Mouse (Mus musculus) limb, embryonic 13.5 days (tissue): ENCODE measurements around the gene Foxa2. TPM values are rescaled to one million over a fixed set of nuclear protein-coding genes. Genes with fewer than 3 reads are reported as not detected.

Experiments
- ATAC-seq: fragments of 200-750 bp; cut with Nextera tagmentation; 2 replicates; pipeline ENCODE4 v1.8.0; 2017; ENCODE audit warnings: low read depth, moderate number of reproducible peaks, moderate TSS enrichment; ENCODE audit not compliant: low FRiP score
- H3K27ac ChIP-seq: fragments of 300-500 bp; sonication (generic); 2 replicates; pipeline ENCODE4 v1.5.1; 2015; ENCODE audit warnings: inconsistent platforms, mild to moderate bottlenecking, moderate library complexity
- H3K27me3 ChIP-seq: fragments of 300-500 bp; sonication (generic); 2 replicates; pipeline ENCODE4 v1.6.1; 2015; ENCODE audit warnings: mild to moderate bottlenecking, inconsistent platforms
- H3K36me3 ChIP-seq: fragments of 300-500 bp; sonication (generic); 2 replicates; pipeline ENCODE4 v1.6.1; 2015; ENCODE audit warnings: inconsistent platforms, mild to moderate bottlenecking, moderate library complexity
- H3K4me1 ChIP-seq: fragments of 300-500 bp; sonication (generic); 2 replicates; pipeline ENCODE4 v1.6.1; 2015; ENCODE audit warnings: inconsistent platforms
- H3K4me2 ChIP-seq: fragments of 300-500 bp; sonication (generic); replicated peaks from 2 replicates; pipeline ENCODE4 v1.6.1; 2015; ENCODE audit warnings: inconsistent platforms, mild to moderate bottlenecking, moderate library complexity
- H3K4me3 ChIP-seq: fragments of 300-500 bp; sonication (generic); 2 replicates; pipeline ENCODE4 v1.5.1; 2015; ENCODE audit warnings: moderate library complexity, mild to moderate bottlenecking, inconsistent platforms
- H3K9ac ChIP-seq: fragments of 300-500 bp; sonication (generic); 2 replicates; pipeline ENCODE4 v1.6.1; 2015; ENCODE audit warnings: mild to moderate bottlenecking, inconsistent platforms
- H3K9me3 ChIP-seq: fragments of 300-500 bp; sonication (generic); 2 replicates; pipeline ENCODE4 v1.6.1; 2016; ENCODE audit warnings: inconsistent platforms
- WGBS: fragments of 180-500 bp; shearing (Covaris S2); methylation state at CpG from one replicate; pipeline ENCODE4 v1.1.7; 2015; 5-methylcytosine and 5-hydroxymethylcytosine counted together
- polyA plus RNA-seq: library from polyadenylated mRNA; unstranded; fragments of >200 nt; fragmentation: Nextera tagmentation; extraction: Ambion mirVana; gene quantifications from 2 replicates; pipeline ENCODE4 v1.2.1, GENCODE M21; 2015

The Foxa2 gene
- polyA plus RNA-seq, 1 experiment from 2014 or later: 0.06 TPM

GRCm38 (mm10) chr2:148020125-148020524 is 26.6 kb downstream of the Foxa2 start:
- no peak for ATAC-seq
- Histone ChIP-seq H3K27me3 (peaks cover 61% of the 10 kb centered on the region), H3K4me2 (no peak overlapping the region), H3K4me3 (no peak overlapping the region), H3K4me1 (no peaks in the 10 kb centered on the region), H3K9me3 (no peaks in the 10 kb centered on the region), H3K36me3 (no peaks in the 10 kb centered on the region), H3K9ac (no peak overlapping the region), H3K27ac (no peak overlapping the region)
- WGBS: 19% methylated on average over 3 of the region's 3 CpGs

- 81% methylated on average over 8 of the region's 8 CpGs for WGBS
- peaks cover 40% of the 10 kb centered on the region for H3K27me3 ChIP-seq
- no peak overlapping the region for H3K9ac ChIP-seq
- H3K4me3 ChIP-seq: no peak overlapping the region
- ATAC-seq: no peak
- no peak overlapping the region for H3K27ac ChIP-seq
- H3K36me3 ChIP-seq: no peaks in the 10 kb centered on the region
- H3K4me2 ChIP-seq: no peak overlapping the region
- H3K4me1 ChIP-seq: no peaks in the 10 kb centered on the region
- H3K9me3 ChIP-seq: no peaks in the 10 kb centered on the region
These were observed 28.7 kb downstream of the Foxa2 start for GRCm38 (mm10) chr2:148017782-148018690.

GRCm38 (mm10) chr2:148013382-148013781 is 33.4 kb downstream of the Foxa2 start:
- Histone ChIP-seq H3K9ac (no peak overlapping the region), H3K36me3 (no peaks in the 10 kb centered on the region), H3K4me1 (no peaks in the 10 kb centered on the region), H3K4me3 (no peak overlapping the region), H3K27ac (no peak overlapping the region), H3K27me3 (peaks cover 4% of the 10 kb centered on the region), H3K4me2 (no peak overlapping the region), H3K9me3 (no peaks in the 10 kb centered on the region)
- 90% methylated on average over 3 of the region's 3 CpGs for WGBS
- no peak for ATAC-seq

- no peaks in the 10 kb centered on the region for H3K27me3 ChIP-seq
- H3K9me3 ChIP-seq: no peaks in the 10 kb centered on the region
- H3K4me3 ChIP-seq: no peak overlapping the region
- no peaks in the 10 kb centered on the region for H3K4me1 ChIP-seq
- no peak overlapping the region for H3K9ac ChIP-seq
- H3K4me2 ChIP-seq: no peak overlapping the region
- 90% methylated on average over 4 of the region's 4 CpGs for WGBS
- H3K36me3 ChIP-seq: no peaks in the 10 kb centered on the region
- H3K27ac ChIP-seq: no peak overlapping the region
- no peak for ATAC-seq
These were observed 37.7 kb downstream of the Foxa2 start for GRCm38 (mm10) chr2:148009049-148009448.

GRCm38 (mm10) chr2:148004554-148005521 is 41.9 kb downstream of the Foxa2 start:
- 48% methylated on average over 7 of the region's 7 CpGs for WGBS
- H3K27ac ChIP-seq: no peak overlapping the region
- no peak overlapping the region for H3K4me3 ChIP-seq

GRCm38 (mm10) chr2:148003511-148003910 is 43.3 kb downstream of the Foxa2 start:
- no peak overlapping the region for H3K27ac ChIP-seq
- no peaks in the 10 kb centered on the region for H3K27me3 ChIP-seq
- H3K4me1 ChIP-seq: no peaks in the 10 kb centered on the region
- H3K4me3 ChIP-seq: no peak overlapping the region
- 73% methylated on average over 3 of the region's 3 CpGs for WGBS
- H3K4me2 ChIP-seq: no peak overlapping the region
- H3K36me3 ChIP-seq: no peaks in the 10 kb centered on the region
- no peak for ATAC-seq
- no peak overlapping the region for H3K9ac ChIP-seq
- H3K9me3 ChIP-seq: no peaks in the 10 kb centered on the region

More at GRCm38 (mm10) chr2:148004554-148005521, 41.9 kb downstream of the Foxa2 start:
- H3K4me1 ChIP-seq: no peaks in the 10 kb centered on the region
- H3K27me3 ChIP-seq: no peaks in the 10 kb centered on the region
- H3K36me3 ChIP-seq: no peaks in the 10 kb centered on the region
- no peaks in the 10 kb centered on the region for H3K9me3 ChIP-seq
- no peak overlapping the region for H3K9ac ChIP-seq
- ATAC-seq: no peak
- no peak overlapping the region for H3K4me2 ChIP-seq

- no peaks in the 10 kb centered on the region for H3K36me3 ChIP-seq
- no peak for ATAC-seq
- 73% methylated on average over 10 of the region's 10 CpGs for WGBS
- H3K9ac ChIP-seq: no peak overlapping the region
- no peaks in the 10 kb centered on the region for H3K27me3 ChIP-seq
- no peak overlapping the region for H3K27ac ChIP-seq
- no peak overlapping the region for H3K4me2 ChIP-seq
- no peaks in the 10 kb centered on the region for H3K9me3 ChIP-seq
- no peak overlapping the region for H3K4me3 ChIP-seq
- H3K4me1 ChIP-seq: no peaks in the 10 kb centered on the region
These were observed 48.4 kb downstream of the Foxa2 start for GRCm38 (mm10) chr2:147998206-147998966.

GRCm38 (mm10) chr2:147996781-147997180 is 50.0 kb downstream of the Foxa2 start:
- ATAC-seq: no peak
- Histone ChIP-seq H3K4me3 (no peak overlapping the region), H3K36me3 (no peaks in the 10 kb centered on the region), H3K4me2 (no peak overlapping the region), H3K27me3 (no peaks in the 10 kb centered on the region), H3K27ac (no peak overlapping the region), H3K9ac (no peak overlapping the region), H3K4me1 (no peaks in the 10 kb centered on the region), H3K9me3 (no peaks in the 10 kb centered on the region)

- Histone ChIP-seq H3K27me3 (no peaks in the 10 kb centered on the region), H3K4me3 (no peak overlapping the region), H3K36me3 (no peaks in the 10 kb centered on the region), H3K9me3 (no peaks in the 10 kb centered on the region), H3K4me1 (no peaks in the 10 kb centered on the region), H3K4me2 (no peak overlapping the region), H3K9ac (no peak overlapping the region), H3K27ac (no peak overlapping the region)
- ATAC-seq: no peak
- 68% methylated on average over 4 of the region's 4 CpGs for WGBS
These were observed 52.9 kb downstream of the Foxa2 start for GRCm38 (mm10) chr2:147993821-147994220.

GRCm38 (mm10) chr2:147992935-147993679 is 53.7 kb downstream of the Foxa2 start:
- Histone ChIP-seq H3K27ac (no peak overlapping the region), H3K27me3 (no peaks in the 10 kb centered on the region), H3K36me3 (no peaks in the 10 kb centered on the region), H3K4me3 (no peak overlapping the region), H3K9ac (no peak overlapping the region), H3K9me3 (no peaks in the 10 kb centered on the region), H3K4me2 (no peak overlapping the region), H3K4me1 (no peaks in the 10 kb centered on the region)
- no peak for ATAC-seq
- WGBS: 89% methylated on average over 10 of the region's 10 CpGs
